Mouse (Mus musculus) brain, embryonic 14.5 days (tissue): ENCODE measurements around the gene Mapk8.

Experiments used
- CTCF ChIP-seq: fragments of 200-500 bp; IDR thresholded peaks from 2 replicates; pipeline ENCODE4 v1.5.1; 2012; ENCODE audit warnings: inconsistent platforms, mild to moderate bottlenecking, moderate library complexity, borderline replicate concordance; ENCODE audit not compliant: insufficient read depth, insufficient read length; ENCODE audit errors: extremely low read depth
- POLR2A ChIP-seq: fragments of 200-500 bp; IDR thresholded peaks from 2 replicates; pipeline ENCODE4 v1.6.1; 2012; ENCODE audit warnings: mild to moderate bottlenecking, inconsistent platforms, borderline replicate concordance; ENCODE audit not compliant: poor library complexity, insufficient read depth, insufficient read length, severe bottlenecking; ENCODE audit errors: extremely low read depth

DNA sequence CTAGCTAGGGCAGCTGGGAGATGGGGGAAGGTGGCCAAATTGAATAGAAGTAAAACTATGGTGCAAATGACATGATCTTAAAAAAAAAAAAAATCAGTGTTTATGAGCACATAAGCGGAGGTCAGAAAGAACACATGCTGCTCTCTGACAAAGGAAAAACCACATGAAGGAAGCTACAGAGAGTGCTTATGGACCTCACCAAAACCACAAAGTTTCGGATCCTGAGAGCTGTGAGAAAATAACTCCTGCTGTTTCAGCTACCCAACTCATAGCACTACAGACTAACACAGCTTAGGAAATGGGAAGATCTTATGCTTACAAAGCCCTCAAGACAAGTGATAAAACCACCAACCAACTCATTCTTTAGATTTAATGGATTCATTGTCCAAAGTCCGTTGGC lies 46.9 kb downstream of the Mapk8 start:
- TF ChIP-seq POLR2A (no peak), CTCF (no peak)
